Mouse (Mus musculus) lung, postnatal 0 days (tissue): ENCODE measurements around the gene Hcls1.

Experiments
- CTCF ChIP-seq: IDR thresholded peaks from 2 replicates; pipeline ENCODE4 v1.5.1; 2016; ENCODE audit warnings: antibody characterized with exemption, mild to moderate bottlenecking
- EP300 ChIP-seq: IDR thresholded peaks from 2 replicates; pipeline ENCODE4 v1.6.1; 2016; ENCODE audit warnings: antibody characterized with exemption, mild to moderate bottlenecking, control low read depth

- TF ChIP-seq CTCF (no peak), EP300 (no peak)
Observed at GRCm38 (mm10) chr16:36890559-36890958, 44.2 kb upstream of the Hcls1 start.
